In the genomic region with DNA sequence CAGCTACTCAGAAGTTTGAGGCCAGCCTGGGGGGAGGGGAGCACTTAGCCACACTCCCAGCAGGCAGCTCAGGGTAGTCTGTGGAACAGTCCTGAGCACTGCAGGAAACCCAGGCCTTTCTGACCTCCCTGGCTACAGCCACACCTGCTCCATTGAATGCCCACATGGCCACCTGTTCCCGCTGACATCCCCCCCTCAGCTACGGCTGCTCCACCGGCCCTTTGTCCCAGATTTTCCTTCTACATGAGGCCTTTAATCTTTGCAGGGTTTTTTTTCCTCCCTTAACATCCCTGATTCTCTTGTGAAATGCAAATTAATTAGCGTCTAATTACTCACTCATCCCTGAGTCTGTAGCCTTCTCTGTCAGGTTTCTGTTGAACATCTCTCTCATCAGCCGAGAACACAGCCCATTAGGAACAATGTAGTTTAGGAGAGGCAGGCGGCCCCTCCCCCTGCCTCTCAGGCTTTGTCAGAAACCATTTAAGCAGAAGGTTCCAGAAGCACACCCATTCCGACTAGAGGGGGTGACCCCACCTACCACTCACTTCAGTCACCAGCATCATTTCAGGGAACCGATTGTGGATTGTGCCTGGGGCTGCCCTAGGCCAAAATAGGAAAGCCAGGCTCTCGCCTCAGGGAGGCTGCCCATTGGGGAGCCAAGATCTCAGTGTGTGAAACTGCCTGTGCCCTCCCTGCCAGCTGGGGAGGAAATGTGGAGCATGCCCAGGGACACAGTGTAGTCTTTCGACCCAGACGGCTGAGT, we compare ENCODE assay signal across 12 mouse cellular contexts.
DNase-seq lines count a peak whose midpoint lies in the region; ATAC-seq and TF ChIP-seq lines count a peak whose summit lies in the region.
"Had no signal": no experiment of that assay in that cellular context is flagged by ENCODE, and none has a peak within 500 bp of the region (broad histone marks: within the 10 kb centered on the region; RNA-seq: fewer than 3 reads in every experiment).

No protein-coding gene starts in this region.

- no peak for TF ChIP-seq POLR2A in lung, adult 2 months (IDR thresholded peaks at IDR 0.05; ENCODE audit: borderline replicate concordance, extremely low read depth, low read depth, low read length)

- intact Hi-C loops in left cerebral cortex, postnatal 4 days (cut with DNase I), result no loop called here
- intact Hi-C loops in left cerebral cortex, postnatal 10 days (cut with DNase I), result no loop called here

- no peaks in the 10 kb centered on the region for H3K27me3 ChIP-seq in hindbrain, embryonic 14.5 days (ENCODE audit: control insufficient read depth, insufficient read depth, low read length)
- H3K27me3 ChIP-seq: CH12.LX had no signal

- no peak overlapping the region for H3K4me2 ChIP-seq in hindbrain, embryonic 14.5 days (replicated peaks)

- TF ChIP-seq CTCF in lung, adult 2 months (IDR thresholded peaks at IDR 0.05; ENCODE audit: insufficient read depth, low read length), result no peak

- peak; percentile 66; the same call in 1 of the 2 replicates for ATAC-seq in hindbrain, embryonic 14.5 days (ENCODE audit: low FRiP score)

- peak; percentile 55 for DNase-seq in left cerebral cortex, postnatal 4 days
- DNase-seq in left cerebral cortex, adult 8-10 months (ENCODE audit: low spot score in 2 of 2), result no peak
- peak; percentile 92 to 94 for DNase-seq in cerebellum, postnatal 25 days
- peak; percentile 51 for DNase-seq in hindbrain, embryonic 14.5 days (ENCODE audit: low spot score)
- DNase-seq in retina, postnatal 1 day, result peak; percentile 97
- no peak for DNase-seq in lung, adult 2 months
- no peak for DNase-seq in gastrocnemius, postnatal 4 days (ENCODE audit: low spot score in 2 of 2)
- no peak for DNase-seq in left cerebral cortex, postnatal 10 days (ENCODE audit: extremely low spot score in 1 of 2, low spot score in 2 of 2)
- DNase-seq: liver; right cerebral cortex, adult 18-20 months had no signal

- H3K9ac ChIP-seq in hindbrain, embryonic 14.5 days, result no peak overlapping the region

- no peaks in the 10 kb centered on the region for H3K36me3 ChIP-seq in hindbrain, embryonic 14.5 days (replicated peaks; ENCODE audit: control insufficient read depth, insufficient read depth)

- H3K4me1 ChIP-seq in hindbrain, embryonic 14.5 days (replicated peaks; ENCODE audit: control insufficient read depth, insufficient read depth, low read length), result peaks cover 12% of the 10 kb centered on the region; the same call in 1 of the 2 replicates
- H3K4me1 ChIP-seq in lung, adult 2 months (ENCODE audit: control insufficient read depth, insufficient read depth, low read length), result peaks cover 7% of the 10 kb centered on the region

- no peak overlapping the region for H3K27ac ChIP-seq in hindbrain, embryonic 14.5 days
- H3K27ac ChIP-seq: kidney, postnatal 0 days had no signal

- H3K4me3 ChIP-seq in hindbrain, embryonic 14.5 days (replicated peaks; ENCODE audit: low read length), result no peak overlapping the region
- no peak overlapping the region for H3K4me3 ChIP-seq in lung, adult 2 months (replicated peaks; ENCODE audit: extremely low read depth, low read depth, low read length)

- 17% methylated on average over 11 of the region's 11 CpGs for WGBS in hindbrain, embryonic 14.5 days
- 74% methylated on average over 11 of the region's 11 CpGs for WGBS in lung, adult 2 months

- H3K9me3 ChIP-seq in hindbrain, embryonic 14.5 days (ENCODE audit: control insufficient read depth, low read length), result peaks cover 2% of the 10 kb centered on the region

Comparison
In these comparisons a context has a peak if more than half of its experiments do, and no peak if none do; other contexts are left out.
1. DNase-seq: peak in left cerebral cortex, postnatal 4 days (single experiment), cerebellum, postnatal 25 days (2 of 2), hindbrain, embryonic 14.5 days (single experiment) and retina, postnatal 1 day (single experiment); none in left cerebral cortex, adult 8-10 months (0 of 2), lung, adult 2 months (single experiment), gastrocnemius, postnatal 4 days (0 of 2) and left cerebral cortex, postnatal 10 days (0 of 2).